ENCODE assay signal across 8 mouse cellular contexts in the genomic region with DNA sequence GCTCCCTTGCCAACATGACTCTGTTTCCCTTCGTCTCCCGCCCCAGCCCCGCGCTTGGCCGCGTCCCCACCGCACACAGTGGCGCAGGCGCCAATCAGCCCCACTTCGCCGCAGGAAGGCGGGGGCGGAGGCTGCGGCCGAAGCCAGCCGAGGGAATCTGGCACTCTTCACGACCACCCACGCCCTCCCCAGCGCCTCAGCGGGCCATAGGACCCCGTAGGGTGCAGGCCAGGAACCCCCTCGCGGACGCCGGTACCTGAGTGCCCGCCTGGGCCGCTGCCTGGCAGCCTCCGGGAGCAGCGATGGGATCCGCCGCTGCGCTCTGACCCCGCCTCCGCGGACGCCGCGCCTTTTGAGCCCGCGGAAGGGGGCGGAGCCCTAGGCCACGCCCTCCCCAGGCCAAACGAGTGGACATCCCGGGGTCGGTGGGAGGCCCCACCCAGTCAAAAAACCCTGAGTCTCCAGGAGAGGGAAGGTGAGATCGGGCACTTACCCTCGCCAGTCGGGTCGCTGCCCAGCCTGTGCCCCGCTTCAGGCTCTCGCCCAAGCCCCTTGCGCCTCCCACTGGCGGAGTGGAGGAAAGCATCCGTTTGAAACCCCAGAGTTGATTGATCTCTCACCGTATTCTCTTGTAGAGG. TPM values are rescaled to one million over a fixed set of nuclear protein-coding genes. Genes with fewer than 3 reads are reported as not detected.
DNase-seq lines count a peak whose midpoint lies in the region; ATAC-seq and TF ChIP-seq lines count a peak whose summit lies in the region.

A gene (minus strand): TSS at position 566 of the 638 bp plus-strand sequence.

- no peaks in the 10 kb centered on the region for H3K9me3 ChIP-seq in forebrain, embryonic 13.5 days (replicated peaks)
- H3K9me3 ChIP-seq in heart, postnatal 0 days (replicated peaks; ENCODE audit: control insufficient read depth, low read length) = no peaks in the 10 kb centered on the region
- H3K9me3 ChIP-seq in liver, postnatal 0 days (ENCODE audit: low read length) = no peaks in the 10 kb centered on the region
- no peaks in the 10 kb centered on the region for H3K9me3 ChIP-seq in neural tube, embryonic 13.5 days

- H3K27ac ChIP-seq in forebrain, embryonic 13.5 days = peak within 1 kb of the TSS; percentile 63
- H3K27ac ChIP-seq in heart, postnatal 0 days (ENCODE audit: low read depth) = peak within 1 kb of the TSS; percentile 94
- H3K27ac ChIP-seq in liver, postnatal 0 days (ENCODE audit: low read depth) = no peak within 1 kb of the TSS
- H3K27ac ChIP-seq in neural tube, embryonic 13.5 days (replicated peaks) = peak within 1 kb of the TSS; percentile 67
- H3K27ac ChIP-seq in testis, adult 2 months (ENCODE audit: control insufficient read depth, insufficient read depth, low read depth, low read length) = peak within 1 kb of the TSS; percentile 66

- H3K9ac ChIP-seq in forebrain, embryonic 13.5 days = peak within 1 kb of the TSS; percentile 91
- H3K9ac ChIP-seq in heart, postnatal 0 days (replicated peaks; ENCODE audit: low read depth, low read length) = peak within 1 kb of the TSS; percentile 89
- peak within 1 kb of the TSS; percentile 81 for H3K9ac ChIP-seq in liver, postnatal 0 days (replicated peaks)
- peak within 1 kb of the TSS; percentile 86 for H3K9ac ChIP-seq in neural tube, embryonic 13.5 days

- H3K36me3 ChIP-seq in forebrain, embryonic 13.5 days (ENCODE audit: poor library complexity, severe bottlenecking) = peaks cover 11% of the 10 kb centered on the region
- H3K36me3 ChIP-seq in heart, postnatal 0 days (replicated peaks; ENCODE audit: control insufficient read depth, insufficient read depth, low read length) = peaks cover 22% of the 10 kb centered on the region
- H3K36me3 ChIP-seq in liver, postnatal 0 days (replicated peaks; ENCODE audit: insufficient read depth, low read length) = 0 out of 2 replicates have a peak, but pooled peaks cover 11% of the 10 kb centered on the region
- H3K36me3 ChIP-seq in neural tube, embryonic 13.5 days = peaks cover 23% of the 10 kb centered on the region
- no peaks in the 10 kb centered on the region for H3K36me3 ChIP-seq in testis, adult 2 months (ENCODE audit: control insufficient read depth, insufficient read depth, low read length)

- peaks cover 30% of the 10 kb centered on the region for H3K4me1 ChIP-seq in forebrain, embryonic 13.5 days
- H3K4me1 ChIP-seq in heart, postnatal 0 days (ENCODE audit: control insufficient read depth, insufficient read depth) = peaks cover 27% of the 10 kb centered on the region
- peaks cover 32% of the 10 kb centered on the region for H3K4me1 ChIP-seq in liver, postnatal 0 days (ENCODE audit: insufficient read depth)
- peaks cover 29% of the 10 kb centered on the region for H3K4me1 ChIP-seq in neural tube, embryonic 13.5 days (replicated peaks)
- peaks cover 27% of the 10 kb centered on the region for H3K4me1 ChIP-seq in testis, adult 2 months (ENCODE audit: control insufficient read depth, insufficient read depth, low read length)

- TF ChIP-seq CTCF in heart, postnatal 0 days (IDR thresholded peaks at IDR 0.05; ENCODE audit: low read depth) = peak; percentile 79
- peak; percentile 94 for TF ChIP-seq CTCF in liver, postnatal 0 days (IDR thresholded peaks at IDR 0.05; ENCODE audit: low read depth)
- TF ChIP-seq CTCF in testis, adult 2 months (IDR thresholded peaks at IDR 0.05; ENCODE audit: control insufficient read depth, insufficient read depth, insufficient replicate concordance, low read depth, low read length) = peak; percentile 75

- under 1% methylated on average over 52 of the region's 55 CpGs for WGBS in forebrain, embryonic 13.5 days
- 0% methylated on average over 49 of the region's 55 CpGs for WGBS in heart, postnatal 0 days
- WGBS in liver, postnatal 0 days (ENCODE audit: insufficient replicate concordance) = under 1% methylated on average over 49 of the region's 55 CpGs
- WGBS in neural tube, embryonic 13.5 days = under 1% methylated on average over 55 of the region's 55 CpGs

- peak within 1 kb of the TSS; percentile 91 for H3K4me2 ChIP-seq in forebrain, embryonic 13.5 days
- H3K4me2 ChIP-seq in heart, postnatal 0 days (ENCODE audit: low read depth, low read length) = peak within 1 kb of the TSS; percentile 84
- H3K4me2 ChIP-seq in liver, postnatal 0 days (ENCODE audit: low read depth, low read length) = peak within 1 kb of the TSS; percentile 98
- H3K4me2 ChIP-seq in neural tube, embryonic 13.5 days = peak within 1 kb of the TSS; percentile 96

- ATAC-seq in cerebellum, adult (ENCODE audit: insufficient number of reproducible peaks, low FRiP score, low TSS enrichment) = peak; percentile 71
- ATAC-seq in forebrain, embryonic 13.5 days = peak; percentile 82
- ATAC-seq in heart, postnatal 0 days (ENCODE audit: insufficient read depth, low read depth) = peak; percentile 56
- peak; percentile 79 for ATAC-seq in liver, postnatal 0 days
- ATAC-seq in neural tube, embryonic 13.5 days (ENCODE audit: low read depth) = peak; percentile 77

- peak; percentile 86 for TF ChIP-seq POLR2A in testis, adult 2 months (IDR thresholded peaks at IDR 0.05; ENCODE audit: control insufficient read depth, low read depth, low read length)

- peak; percentile 94 for DNase-seq in ES-CJ7 (ENCODE audit: low read depth, low spot score)
- peak; percentile 76 for DNase-seq in heart, postnatal 0 days (ENCODE audit: low spot score)
- DNase-seq in kidney, postnatal 4 days = peak; percentile 95 to 96
- peak; percentile 91 for DNase-seq in liver, postnatal 0 days

- H3K27me3 ChIP-seq in forebrain, embryonic 13.5 days = peaks cover 3% of the 10 kb centered on the region; the same call in 1 of the 2 replicates
- peaks cover 37% of the 10 kb centered on the region for H3K27me3 ChIP-seq in heart, postnatal 0 days (ENCODE audit: control insufficient read depth, insufficient read depth, low read length)
- 0 out of 2 replicates have a peak, but pooled peaks cover 8% of the 10 kb centered on the region for H3K27me3 ChIP-seq in liver, postnatal 0 days (ENCODE audit: insufficient read depth, low read length)
- peaks cover 7% of the 10 kb centered on the region; the same call in 1 of the 2 replicates for H3K27me3 ChIP-seq in neural tube, embryonic 13.5 days
- no peaks in the 10 kb centered on the region for H3K27me3 ChIP-seq in testis, adult 2 months (ENCODE audit: control insufficient read depth, insufficient read depth, low read length)

- no peak for TF ChIP-seq EP300 in heart, postnatal 0 days (IDR thresholded peaks at IDR 0.05; ENCODE audit: low read depth)
- TF ChIP-seq EP300 in liver, postnatal 0 days (IDR thresholded peaks at IDR 0.05; ENCODE audit: low read depth) = no peak

- peak within 1 kb of the TSS; percentile 80 for H3K4me3 ChIP-seq in forebrain, embryonic 13.5 days
- H3K4me3 ChIP-seq in heart, postnatal 0 days (ENCODE audit: low read depth, low read length) = peak within 1 kb of the TSS; percentile 88
- H3K4me3 ChIP-seq in liver, postnatal 0 days (ENCODE audit: low read depth, low read length) = peak within 1 kb of the TSS; percentile 71
- H3K4me3 ChIP-seq in neural tube, embryonic 13.5 days = peak within 1 kb of the TSS; percentile 72
- H3K4me3 ChIP-seq in testis, adult 2 months (ENCODE audit: control insufficient read depth, low read depth, low read length) = peak within 1 kb of the TSS; percentile 88

RNA-seq across cellular contexts. Expression of the gene that starts here (rescaled TPM):
- polyA plus RNA-seq in forebrain, embryonic 13.5 days (2015; fragmentation: Nextera tagmentation; extraction: Ambion mirVana) = 152 and 157 TPM in 2 replicates
- 134 and 186 TPM in 2 replicates for total RNA-seq in heart, postnatal 0 days (2014; rRNA removed; ENCODE audit: low replicate concordance)
- polyA plus RNA-seq in heart, postnatal 0 days (2015; fragmentation: Nextera tagmentation; extraction: Ambion mirVana) = 190 and 210 TPM in 2 replicates
- polyA plus RNA-seq in liver, postnatal 0 days (2015; fragmentation: Nextera tagmentation; extraction: Ambion mirVana) = 15.9 and 17.0 TPM in 2 replicates
- polyA plus RNA-seq in neural tube, embryonic 13.5 days (2015; fragmentation: Nextera tagmentation; extraction: Ambion mirVana) = 155 and 167 TPM in 2 replicates
- 7.6 and 14.5 TPM in 2 replicates for polyA plus RNA-seq in testis, adult 2 months (2012; rRNA removed)
